Mouse (Mus musculus) limb, embryonic 10.5 days (tissue): ENCODE results near the gene Tnfrsf1a. TPM values are rescaled to one million over a fixed set of nuclear protein-coding genes. Genes with fewer than 3 reads are reported as not detected.

Source experiments
- polyA plus RNA-seq: library from polyadenylated mRNA; unstranded; fragments of >200 nt; fragmentation: Nextera tagmentation; extraction: Ambion mirVana; gene quantifications from 2 replicates; pipeline ENCODE4 v1.2.1, GENCODE M21; 2016

The Tnfrsf1a gene
- polyA plus RNA-seq, 1 experiment from 2014 or later: 41.8 TPM

Other genes with a start within 250 kb of the Tnfrsf1a start
- gene Nop2, start 217.5 kb upstream of the Tnfrsf1a start, polyA plus RNA-seq: 94.6 and 119 TPM in 2 replicates
- gene Iffo1, start 204.1 kb upstream of the Tnfrsf1a start, polyA plus RNA-seq: 10.9 and 15.5 TPM in 2 replicates
- 2,585 and 3,112 TPM in 2 replicates for gene Gapdh, start 182.9 kb upstream of the Tnfrsf1a start, polyA plus RNA-seq
- 285 and 288 TPM in 2 replicates for gene Ncapd2, start 157.7 kb upstream of the Tnfrsf1a start, polyA plus RNA-seq
- 213 and 231 TPM in 2 replicates for gene Mrpl51, start 157.6 kb upstream of the Tnfrsf1a start, polyA plus RNA-seq
- 3.2 and 3.9 TPM in 2 replicates for gene Vamp1, start 133.8 kb upstream of the Tnfrsf1a start, polyA plus RNA-seq
- gene Tapbpl, start 117.5 kb upstream of the Tnfrsf1a start, polyA plus RNA-seq: 1.0 and 1.8 TPM in 2 replicates
- gene Cd27, start 112.4 kb upstream of the Tnfrsf1a start, polyA plus RNA-seq: 0.84 and 1.6 TPM in 2 replicates
- gene Tuba3a, start 63.3 kb upstream of the Tnfrsf1a start, polyA plus RNA-seq: 0.10 and 0.21 TPM in 2 replicates
- gene Ltbr, start 35.5 kb upstream of the Tnfrsf1a start, polyA plus RNA-seq: 34.3 and 41.5 TPM in 2 replicates
- gene Scnn1a, start 28.7 kb upstream of the Tnfrsf1a start, polyA plus RNA-seq: 1.0 and 1.6 TPM in 2 replicates
- 0.26 and 0.33 TPM in 2 replicates for gene Plekhg6, start 31.4 kb downstream of the Tnfrsf1a start, polyA plus RNA-seq
- gene Cd9, start 145.4 kb downstream of the Tnfrsf1a start, polyA plus RNA-seq: 22.5 and 33.2 TPM in 2 replicates
- gene Vwf, start 197.4 kb downstream of the Tnfrsf1a start, polyA plus RNA-seq: 4.5 and 5.3 TPM in 2 replicates